Mouse (Mus musculus) forebrain, embryonic 11.5 days (tissue): ENCODE measurements around the gene Sult4a1. TPM values are rescaled to one million over a fixed set of nuclear protein-coding genes. Genes with fewer than 3 reads are reported as not detected.

Experiments used
- ATAC-seq: fragments of 200-750 bp; cut with Nextera tagmentation; replicated peaks from 2 replicates; pipeline ENCODE4 v1.8.0; 2017; ENCODE audit warnings: moderate TSS enrichment; ENCODE audit not compliant: low FRiP score
- DNase-seq: peaks from one replicate; pipeline ENCODE4 v3.0.0-alpha.2; 2017; ENCODE audit warnings: low spot score
- H3K27ac ChIP-seq: fragments of 300-500 bp; sonication (generic); 2 replicates; pipeline ENCODE4 v1.5.1; 2014; ENCODE audit warnings: low read depth, low read length
- H3K27me3 ChIP-seq: fragments of 300-500 bp; sonication (generic); 2 replicates; pipeline ENCODE4 v1.6.1; 2014; ENCODE audit warnings: mild to moderate bottlenecking, low read length, mixed read lengths; ENCODE audit not compliant: control insufficient read depth, insufficient read depth
- H3K36me3 ChIP-seq: fragments of 300-500 bp; sonication (generic); 2 replicates; pipeline ENCODE4 v1.6.1; 2014; ENCODE audit warnings: mild to moderate bottlenecking, low read length, moderate library complexity, mixed read lengths; ENCODE audit not compliant: control insufficient read depth, insufficient read depth
- H3K4me1 ChIP-seq: fragments of 300-500 bp; sonication (generic); replicated peaks from 2 replicates; pipeline ENCODE4 v1.6.1; 2014; ENCODE audit warnings: low read length, mixed read lengths; ENCODE audit not compliant: control insufficient read depth, insufficient read depth
- H3K4me2 ChIP-seq: fragments of 300-500 bp; sonication (generic); 2 replicates; pipeline ENCODE4 v1.6.1; 2014; ENCODE audit warnings: low read depth, mild to moderate bottlenecking, low read length, moderate library complexity, mixed read lengths; ENCODE audit not compliant: severe bottlenecking
- H3K4me3 ChIP-seq: fragments of 300-500 bp; sonication (generic); 2 replicates; pipeline ENCODE4 v1.5.1; 2014; ENCODE audit warnings: low read depth, low read length
- H3K9ac ChIP-seq: fragments of 300-500 bp; sonication (generic); 2 replicates; pipeline ENCODE4 v1.6.1; 2014; ENCODE audit warnings: low read length
- H3K9me3 ChIP-seq: fragments of 300-500 bp; sonication (generic); 2 replicates; pipeline ENCODE4 v1.6.1; 2016; ENCODE audit warnings: low read length, mixed read lengths; ENCODE audit not compliant: control insufficient read depth
- WGBS: fragments of 180-500 bp; shearing (Covaris S2); extraction: QIAGEN DNeasy Blood & Tissue Kit; methylation state at CpG from one replicate; pipeline ENCODE4 v1.1.7; 2014; 5-methylcytosine and 5-hydroxymethylcytosine counted together
- polyA plus RNA-seq: library from polyadenylated mRNA; unstranded; fragments of >200 nt; fragmentation: Nextera tagmentation; extraction: Ambion mirVana; gene quantifications from 2 replicates; pipeline ENCODE4 v1.2.1, GENCODE M21; 2014

Sult4a1 gene
- polyA plus RNA-seq, 1 experiment from 2014 or later = 9.7 TPM

DNA sequence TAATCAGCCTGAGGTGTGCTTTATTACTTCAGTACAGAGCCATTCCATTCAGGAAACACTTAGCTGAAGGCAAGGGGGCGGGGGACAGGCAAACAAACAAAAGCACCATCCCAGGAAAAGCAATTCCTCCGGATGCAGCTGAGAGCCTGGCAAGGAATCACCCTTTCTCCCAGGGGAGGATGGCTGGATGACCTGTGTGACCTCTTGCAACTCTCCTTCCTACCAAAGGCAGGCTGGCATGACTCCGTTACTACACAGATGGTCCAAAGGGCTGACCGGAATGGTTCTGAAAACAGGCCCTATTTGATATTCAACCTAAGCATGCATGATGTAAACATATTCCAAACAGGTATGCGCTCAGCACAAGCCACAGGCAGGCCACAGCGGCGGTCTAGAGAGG, 56.0 kb downstream of the Sult4a1 start:
- Histone ChIP-seq H3K27me3 (no peaks in the 10 kb centered on the region), H3K27ac (no peak overlapping the region), H3K9me3 (no peaks in the 10 kb centered on the region), H3K9ac (no peak overlapping the region), H3K4me3 (no peak overlapping the region), H3K36me3 (no peaks in the 10 kb centered on the region), H3K4me2 (no peak overlapping the region), H3K4me1 (no peaks in the 10 kb centered on the region)
- ATAC-seq (no peak), DNase-seq (no peak)
- WGBS = 65% methylated on average over 7 of the region's 7 CpGs

DNA sequence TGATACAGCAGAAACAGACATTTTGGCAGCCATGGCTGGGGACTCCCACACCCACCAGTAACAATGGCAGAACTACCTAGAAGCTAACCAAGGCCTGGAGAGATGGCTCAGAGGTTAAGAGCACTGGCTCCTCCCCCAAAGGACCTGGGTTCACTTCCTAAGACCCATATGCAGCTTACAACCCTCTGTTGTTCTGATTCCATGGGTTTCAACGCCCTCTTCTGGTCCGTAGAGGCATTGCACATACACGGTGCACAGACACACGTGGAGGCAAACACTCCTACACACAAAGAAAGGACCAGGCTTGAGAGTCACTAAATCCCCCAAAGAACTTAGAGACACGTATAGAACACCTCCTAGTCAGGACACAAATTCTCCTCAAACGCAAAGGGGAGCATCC, 60.0 kb downstream of the Sult4a1 start:
- Histone ChIP-seq H3K9ac (no peak overlapping the region), H3K4me2 (no peak overlapping the region)
- 90% methylated on average over 6 of the region's 6 CpGs for WGBS

DNA sequence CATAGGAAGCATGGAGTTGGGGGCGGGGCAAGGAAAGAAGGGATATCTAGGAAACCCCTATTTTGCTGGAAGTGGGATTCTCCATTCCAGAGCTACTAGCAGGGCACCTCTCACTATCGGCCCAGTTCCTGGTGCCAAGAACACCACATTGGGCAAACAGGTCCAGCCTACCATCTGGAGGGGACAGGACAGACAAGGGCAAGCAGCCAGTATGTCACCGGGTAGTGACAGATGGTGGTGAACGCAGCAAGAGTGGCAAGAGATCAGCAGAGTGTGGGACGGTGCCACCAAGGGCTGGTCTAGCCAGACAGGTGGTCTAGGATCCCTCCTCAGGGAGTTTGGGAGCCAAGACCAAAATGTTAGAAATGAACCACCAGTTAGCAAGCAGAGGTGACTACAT, 68.5 kb downstream of the Sult4a1 start:
- Histone ChIP-seq H3K27me3 (no peaks in the 10 kb centered on the region), H3K4me3 (no peak overlapping the region), H3K36me3 (no peaks in the 10 kb centered on the region), H3K9ac (no peak overlapping the region), H3K27ac (no peak overlapping the region), H3K4me2 (no peak overlapping the region), H3K4me1 (no peaks in the 10 kb centered on the region), H3K9me3 (no peaks in the 10 kb centered on the region)
- no peak for DNase-seq
- 92% methylated on average over 5 of the region's 5 CpGs for WGBS
- no peak for ATAC-seq

More for the DNA sequence above, 60.0 kb downstream of the Sult4a1 start:
- no peaks in the 10 kb centered on the region for H3K36me3 ChIP-seq
- H3K4me1 ChIP-seq = no peaks in the 10 kb centered on the region
- H3K4me3 ChIP-seq = no peak overlapping the region
- no peak for DNase-seq
- ATAC-seq = no peak
- H3K27me3 ChIP-seq = no peaks in the 10 kb centered on the region
- no peaks in the 10 kb centered on the region for H3K9me3 ChIP-seq
- H3K27ac ChIP-seq = no peak overlapping the region

Other genes starting within 250 kb of the Sult4a1 start
- gene Efcab6, start 40.4 kb downstream of the Sult4a1 start, polyA plus RNA-seq = 0.20 and 0.32 TPM in 2 replicates
- gene Pnpla5, start 17.4 kb upstream of the Sult4a1 start, polyA plus RNA-seq = not detected in 2 replicates
- 1.6 and 2.0 TPM in 2 replicates for gene Pnpla3, start 62.1 kb upstream of the Sult4a1 start, polyA plus RNA-seq
- 78.8 and 83.0 TPM in 2 replicates for gene Samm50, start 86.5 kb upstream of the Sult4a1 start, polyA plus RNA-seq
- 3.3 and 4.9 TPM in 2 replicates for gene Parvb, start 126.3 kb upstream of the Sult4a1 start, polyA plus RNA-seq
- gene Parvg, start 218.3 kb upstream of the Sult4a1 start, polyA plus RNA-seq = 0.35 and 0.56 TPM in 2 replicates